Mouse (Mus musculus) gastrocnemius, adult 2 months (tissue): Measurements from ENCODE around the gene Abhd8. TPM values are rescaled to one million over a fixed set of nuclear protein-coding genes. Genes with fewer than 3 reads are reported as not detected.
"Not testable (repeated sequence)": the region's sequence is repeated elsewhere in the genome, so short reads cannot be mapped to it uniquely, and the experiment has no call there.

ENCODE experiments used
- DNase-seq: peaks from one replicate; pipeline ENCODE4 v3.0.0; 2022
- H3K27ac ChIP-seq: fragments of 200-600 bp; 2 replicates; pipeline ENCODE4 v1.8.1; 2022; ENCODE audit warnings: mild to moderate bottlenecking
- H3K4me3 ChIP-seq: fragments of 200-600 bp; 2 replicates; pipeline ENCODE4 v1.8.1; 2022; ENCODE audit warnings: mild to moderate bottlenecking, moderate library complexity
- CTCF ChIP-seq: fragments of 200-600 bp; IDR thresholded peaks from 2 replicates; pipeline ENCODE4 v1.8.1; 2022; ENCODE audit warnings: antibody characterized with exemption, mild to moderate bottlenecking, moderate library complexity
- intact Hi-C: fragments of 180-260 bp; cut with DNase I; formaldehyde crosslinking; loops from one replicate; pipeline ENCODE4 v1.15.1; 2025
- total RNA-seq, 2 experiments: library from RNA; stranded (reverse); gene quantifications; 2 replicates each; pipeline ENCODE4 v1.2.3; 2021

Gene Abhd8
- total RNA-seq, 2 experiments from 2014 or later: 22.5 to 24.9 TPM

- no peak for TF ChIP-seq CTCF
- intact Hi-C loops: loop anchor here (10.0 kb wide), 1 partner anchor 190 kb away; no protein-coding TSS in a partner anchor
- DNase-seq: no peak
- Histone ChIP-seq H3K4me3 (no peak overlapping the region), H3K27ac (no peak overlapping the region)
Measured at GRCm38 (mm10) chr8:71445096-71445495, 18.4 kb downstream of the Abhd8 start.

- H3K4me3 ChIP-seq: no peak overlapping the region
- intact Hi-C loops: loop anchor here (1.0 to 10.0 kb wide), 4 partner anchors 80 to 221 kb away; partner anchors contain the start of gene Bst2
- TF ChIP-seq CTCF: peak; percentile 93; the same call in 1 of the 2 replicates
- no peak overlapping the region for H3K27ac ChIP-seq
- DNase-seq: no peak
Measured at GRCm38 (mm10) chr8:71441404-71441803, 22.1 kb downstream of the Abhd8 start.

- no peak overlapping the region for H3K27ac ChIP-seq
- no peak for TF ChIP-seq CTCF
- intact Hi-C loops: no loop called here
- no peak for DNase-seq
- no peak overlapping the region for H3K4me3 ChIP-seq
Measured at GRCm38 (mm10) chr8:71437041-71437440, 26.4 kb downstream of the Abhd8 start.

GRCm38 (mm10) chr8:71432935-71433334, 30.5 kb downstream of the Abhd8 start:
- DNase-seq, intact Hi-C loops, H3K4me3 ChIP-seq, H3K27ac ChIP-seq: not testable (repeated sequence)

- H3K27ac ChIP-seq: no peak overlapping the region
- TF ChIP-seq CTCF: no peak
- H3K4me3 ChIP-seq: no peak overlapping the region
- intact Hi-C loops: no loop called here
- DNase-seq: no peak
Measured at GRCm38 (mm10) chr8:71422121-71422520, 41.3 kb downstream of the Abhd8 start.

GRCm38 (mm10) chr8:71411535-71412273, 51.8 kb downstream of the Abhd8 start:
- no peak overlapping the region for H3K4me3 ChIP-seq
- TF ChIP-seq CTCF: no peak
- no peak for DNase-seq
- no peak overlapping the region for H3K27ac ChIP-seq
- intact Hi-C loops: no loop called here

GRCm38 (mm10) chr8:71408231-71408630, 55.2 kb downstream of the Abhd8 start:
- Histone ChIP-seq H3K27ac (no peak overlapping the region), H3K4me3 (no peak overlapping the region)
- DNase-seq: no peak
- TF ChIP-seq CTCF: no peak
- intact Hi-C loops: loop anchor here (5.0 kb wide), 1 partner anchor 36 kb away; the partner anchor contains the start of gene Ocel1

- no peak for TF ChIP-seq CTCF
- DNase-seq: no peak
- intact Hi-C loops: loop anchor here (2.0 to 5.0 kb wide), 2 partner anchors 35 to 67 kb away; partner anchors contain the start of gene Ocel1
- H3K4me3 ChIP-seq: no peak overlapping the region
- H3K27ac ChIP-seq: no peak overlapping the region
Measured at GRCm38 (mm10) chr8:71407441-71407840, 56.0 kb downstream of the Abhd8 start.

Other genes with a start within 250 kb of the Abhd8 start
- 1 to 10 TPM; 6.1 to 9.3 TPM for gene Myo9b, start 190.9 kb downstream of the Abhd8 start, total RNA-seq
- 1 to 10 TPM; 5.5 to 7.9 TPM for gene Haus8, start 190.7 kb downstream of the Abhd8 start, total RNA-seq
- gene Use1, start 96.8 kb downstream of the Abhd8 start, total RNA-seq: 100 to 1,000 TPM in 1 of 2 experiments, 10 to 100 TPM in 1; 79.7 to 104 TPM
- gene Ocel1, start 92.4 kb downstream of the Abhd8 start, total RNA-seq: 1 to 10 TPM; 6.0 to 8.4 TPM
- gene Nr2f6, start 81.7 kb downstream of the Abhd8 start, total RNA-seq: 10 to 100 TPM; 19.6 to 21.9 TPM
- 1 to 10 TPM; 6.4 to 9.3 TPM for gene Ushbp1, start 67.9 kb downstream of the Abhd8 start, total RNA-seq
- gene Babam1, start 66.8 kb downstream of the Abhd8 start, total RNA-seq: 10 to 100 TPM; 60.8 to 69.6 TPM
- not detected for gene Ankle1, start 57.6 kb downstream of the Abhd8 start, total RNA-seq
- 10 to 100 TPM; 59.1 to 84.3 TPM for gene Mrpl34, start 1.3 kb upstream of the Abhd8 start, total RNA-seq
- 10 to 100 TPM; 26.8 to 31.1 TPM for gene Dda1, start 5.5 kb upstream of the Abhd8 start, total RNA-seq
- gene Ano8, start 22.3 kb upstream of the Abhd8 start, total RNA-seq: 10 to 100 TPM; 16.0 to 17.0 TPM
- 10 to 100 TPM; 10.1 to 10.7 TPM for gene Gtpbp3, start 24.4 kb upstream of the Abhd8 start, total RNA-seq
- 10 to 100 TPM in 1 of 2 experiments, 1 to 10 TPM in 1; 9.3 to 11.6 TPM for gene Plvap, start 48.1 kb upstream of the Abhd8 start, total RNA-seq
- not detected for gene Ccdc194, start 62.1 kb upstream of the Abhd8 start, total RNA-seq
- gene Bst2, start 73.8 kb upstream of the Abhd8 start, total RNA-seq: 1 to 10 TPM; 4.3 to 8.3 TPM
- gene Mvb12a, start 79.3 kb upstream of the Abhd8 start, total RNA-seq: 10 to 100 TPM; 21.5 to 27.7 TPM
- not detected for gene Tmem221, start 95.2 kb upstream of the Abhd8 start, total RNA-seq
- gene Nxnl1, start 102.9 kb upstream of the Abhd8 start, total RNA-seq: not detected
- 100 to 1,000 TPM in 1 of 2 experiments, 10 to 100 TPM in 1; 57.2 to 116 TPM for gene Slc27a1, start 105.2 kb upstream of the Abhd8 start, total RNA-seq
- 10 to 100 TPM; 19.3 to 28.6 TPM for gene Pgls, start 128.5 kb upstream of the Abhd8 start, total RNA-seq
- 1 to 10 TPM in 1 of 2 experiments, under 1 TPM in 1; 0.79 to 1.4 TPM for gene Fam129c, start 134.0 kb upstream of the Abhd8 start, total RNA-seq
- gene Colgalt1, start 147.3 kb upstream of the Abhd8 start, total RNA-seq: 10 to 100 TPM; 39.6 to 44.3 TPM
- not detected for gene Unc13a, start 208.1 kb upstream of the Abhd8 start, total RNA-seq
- gene Jak3, start 212.6 kb upstream of the Abhd8 start, total RNA-seq: 1 to 10 TPM; 2.1 to 2.5 TPM
- 1 to 10 TPM in 1 of 2 experiments, not detected in 1; 1.4 TPM for gene Insl3, start 225.6 kb upstream of the Abhd8 start, total RNA-seq
- 1 to 10 TPM; 2.1 to 2.9 TPM for gene B3gnt3, start 238.1 kb upstream of the Abhd8 start, total RNA-seq